Mouse (Mus musculus) thymus, postnatal 25 days (tissue): ENCODE results near the gene Slc39a1.
"Not testable (repeated sequence)": the region's sequence is repeated elsewhere in the genome, so short reads cannot be mapped to it uniquely, and the experiment has no call there.

Source experiments
- DNase-seq: peaks from one replicate; pipeline ENCODE4 v3.0.0; 2022

The Slc39a1 gene

DNA sequence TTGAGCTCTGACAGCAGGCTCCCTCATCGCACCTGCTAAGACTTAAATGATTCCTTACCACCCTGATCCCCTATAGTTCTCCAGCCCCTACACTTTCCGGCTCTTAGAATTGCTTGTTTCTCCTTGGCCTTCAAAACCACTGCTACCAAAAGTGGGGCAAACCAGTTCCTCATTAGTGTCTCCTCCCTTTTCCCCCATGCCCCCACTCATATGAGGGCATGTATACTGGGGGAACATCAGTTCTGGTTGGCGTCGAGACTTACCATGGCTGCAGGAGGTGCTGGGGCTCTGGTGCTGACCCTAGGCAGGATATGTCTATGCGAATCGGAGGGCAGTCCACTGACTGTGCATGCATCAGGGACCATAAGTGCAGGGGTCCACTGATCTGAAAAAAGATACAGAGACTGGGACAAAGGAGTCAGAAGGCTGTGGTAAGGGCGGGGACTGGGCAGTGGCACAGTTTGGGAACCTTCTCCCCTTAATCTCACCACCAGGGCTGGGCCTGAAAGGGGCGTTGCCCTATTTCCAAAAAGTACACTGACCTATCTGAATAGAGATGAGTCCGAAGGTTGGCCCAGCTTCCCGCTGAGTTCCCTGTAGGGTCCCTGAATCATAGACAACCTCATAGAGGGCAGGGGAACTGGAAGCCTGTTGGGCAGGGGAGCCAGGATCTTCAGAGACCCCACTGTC, 6.2 kb upstream of the Slc39a1 start:
- no peak for DNase-seq

DNA sequence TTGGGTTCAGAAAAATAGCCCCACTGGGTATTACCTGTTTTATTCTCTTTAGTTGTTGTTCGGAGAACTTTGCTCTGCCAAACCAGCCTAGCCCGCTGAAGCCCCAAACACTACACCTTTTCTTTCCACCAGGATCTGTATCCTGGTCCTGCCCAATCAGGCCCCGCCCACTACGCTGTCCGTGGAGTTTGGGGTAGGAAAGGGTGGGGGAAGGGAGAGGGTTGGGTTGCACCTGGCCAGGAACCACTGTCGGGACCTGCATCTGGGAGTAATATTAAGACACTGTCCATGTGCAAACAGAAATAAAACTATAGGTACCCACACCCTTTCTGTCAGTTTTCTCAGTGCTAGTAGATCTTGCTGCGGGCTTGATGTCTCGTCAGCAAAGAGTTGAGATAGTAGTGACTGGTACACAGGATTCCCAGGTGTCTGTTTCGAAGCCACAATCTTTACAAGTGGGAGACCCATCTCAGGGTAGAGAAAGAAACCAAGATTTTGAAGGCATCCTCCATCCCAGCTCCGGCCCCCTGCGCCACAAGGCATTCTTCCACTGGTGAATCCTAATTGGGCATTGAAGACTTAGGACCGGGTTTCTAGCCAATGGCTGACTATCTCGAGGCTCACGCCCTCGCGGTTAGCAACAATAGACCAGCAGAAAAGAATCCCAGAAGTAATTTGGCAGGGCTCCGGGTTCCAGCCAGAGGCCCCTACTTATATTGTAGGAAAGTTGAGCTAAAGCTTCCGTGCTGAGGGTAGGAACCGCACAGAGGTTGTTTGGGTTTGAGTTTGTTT, 4.8 kb upstream of the Slc39a1 start, which contains the start of gene Creb3l4:
Gene Creb3l4, minus strand, starts transcription at position 529 of the 792 bp plus-strand sequence.
- DNase-seq, result no peak

DNA sequence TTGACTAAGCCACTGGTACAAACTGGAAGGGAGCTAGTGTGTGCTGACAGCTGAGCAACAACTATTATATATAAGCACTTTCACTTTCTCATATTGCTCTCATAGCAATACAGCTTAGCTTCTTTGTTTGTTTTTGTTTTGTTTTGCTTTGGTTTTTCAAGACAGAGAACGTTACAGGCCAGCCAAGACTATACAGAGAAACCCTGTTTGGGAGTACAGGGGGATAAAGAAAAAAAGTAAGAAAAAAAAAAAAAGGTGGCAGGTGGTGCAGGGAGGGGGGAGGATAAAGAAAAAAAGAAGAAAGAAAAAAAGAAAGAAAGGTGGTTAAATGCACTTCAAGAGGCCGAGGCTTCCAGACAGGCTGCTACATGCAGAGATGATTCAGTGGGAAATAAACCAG, 2.6 kb upstream of the Slc39a1 start:
- DNase-seq, result no peak

DNA sequence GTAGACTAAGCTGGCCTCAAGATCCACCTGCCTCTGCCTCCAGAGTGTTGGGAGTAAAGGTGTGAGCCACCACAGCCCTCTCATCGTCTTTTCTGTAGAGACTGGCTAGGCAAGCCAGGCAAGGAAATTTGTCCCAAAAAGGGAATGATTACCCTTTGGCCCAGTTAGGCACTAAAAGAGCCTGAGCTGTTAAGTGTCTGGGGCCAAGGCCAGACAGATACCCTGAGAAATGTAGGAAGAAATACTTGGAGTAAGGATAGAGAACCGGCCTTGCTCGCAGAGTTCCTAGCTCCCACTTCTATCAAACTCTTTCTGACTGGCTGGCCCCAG, 377 bp upstream of the Slc39a1 start:
- no peak for DNase-seq

DNA sequence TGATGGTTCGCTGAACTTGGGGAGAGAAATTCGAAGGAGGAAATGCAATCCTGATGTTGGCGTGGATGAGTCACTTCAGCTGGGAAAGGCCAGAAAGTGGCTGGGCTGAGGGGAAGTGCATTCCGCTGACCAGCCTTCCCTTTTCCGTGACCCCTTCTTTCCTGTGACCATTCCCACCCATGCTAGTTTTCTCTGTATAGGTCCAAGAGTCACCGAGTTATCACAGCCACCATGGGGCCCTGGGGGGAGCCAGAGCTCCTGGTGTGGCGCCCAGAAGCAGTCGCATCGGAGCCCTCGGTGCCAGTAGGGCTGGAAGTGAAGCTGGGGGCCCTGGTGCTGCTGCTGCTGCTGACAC, 751 bp downstream of the Slc39a1 start:
- DNase-seq, result peak; percentile 29

DNA sequence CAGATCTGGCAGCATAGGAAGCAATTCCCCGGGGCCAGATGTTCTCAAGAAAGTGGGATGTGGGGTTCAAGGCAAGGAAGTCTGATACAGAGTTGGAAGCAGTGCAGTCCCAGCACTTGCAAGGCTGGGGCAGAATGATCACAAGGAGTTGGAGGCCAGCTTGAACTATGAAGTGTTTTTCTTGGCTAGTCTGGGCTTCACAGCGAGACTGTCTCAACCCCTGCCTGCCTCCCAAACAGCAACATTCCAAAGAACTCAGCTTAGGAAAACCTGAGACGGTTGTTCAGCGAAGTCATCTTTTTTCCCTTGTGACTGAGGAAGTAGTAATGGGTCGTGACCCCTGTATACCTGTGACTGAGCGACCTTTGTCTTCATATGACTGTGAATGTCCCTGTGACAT, 2.8 kb downstream of the Slc39a1 start:
- no peak for DNase-seq

DNA sequence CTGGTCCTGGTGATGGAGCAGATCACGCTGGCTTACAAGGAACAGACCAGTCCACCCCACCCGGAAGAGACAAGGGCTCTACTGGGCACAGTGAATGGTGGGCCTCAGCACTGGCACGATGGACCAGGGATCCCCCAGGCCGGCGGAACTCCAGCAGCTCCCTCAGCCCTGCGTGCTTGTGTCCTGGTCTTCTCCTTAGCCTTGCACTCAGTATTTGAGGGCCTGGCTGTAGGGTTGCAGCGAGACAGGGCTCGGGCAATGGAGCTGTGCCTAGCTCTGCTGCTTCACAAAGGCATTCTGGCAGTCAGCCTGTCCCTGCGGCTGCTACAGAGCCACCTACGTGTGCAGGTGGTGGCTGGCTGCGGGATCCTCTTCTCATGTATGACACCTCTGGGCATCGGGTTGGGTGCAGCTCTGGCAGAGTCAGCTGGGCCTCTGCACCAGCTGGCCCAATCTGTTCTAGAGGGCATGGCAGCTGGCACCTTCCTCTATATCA, 3.8 kb downstream of the Slc39a1 start:
- DNase-seq, result not testable (repeated sequence)

DNA sequence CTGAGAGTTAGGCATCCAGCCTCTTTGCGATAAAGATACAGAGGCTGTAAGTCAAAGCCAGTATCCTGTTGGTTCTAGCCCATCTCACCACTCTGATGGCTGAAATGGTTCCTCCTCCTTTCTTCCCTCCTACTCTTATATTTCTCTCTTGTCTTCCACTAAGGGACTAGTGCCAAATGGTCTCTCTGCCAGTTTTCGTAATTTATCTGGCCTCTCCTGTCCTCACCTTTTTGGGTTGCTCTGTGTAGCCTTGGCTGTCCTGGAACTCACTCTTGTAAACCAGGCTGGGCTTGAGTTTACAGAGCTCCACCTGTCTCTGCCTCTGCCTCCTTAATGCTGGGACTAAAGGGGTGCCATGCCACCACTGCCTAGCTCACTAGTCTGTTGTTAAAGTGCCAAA, 4.7 kb downstream of the Slc39a1 start:
- not testable (repeated sequence) for DNase-seq

DNA sequence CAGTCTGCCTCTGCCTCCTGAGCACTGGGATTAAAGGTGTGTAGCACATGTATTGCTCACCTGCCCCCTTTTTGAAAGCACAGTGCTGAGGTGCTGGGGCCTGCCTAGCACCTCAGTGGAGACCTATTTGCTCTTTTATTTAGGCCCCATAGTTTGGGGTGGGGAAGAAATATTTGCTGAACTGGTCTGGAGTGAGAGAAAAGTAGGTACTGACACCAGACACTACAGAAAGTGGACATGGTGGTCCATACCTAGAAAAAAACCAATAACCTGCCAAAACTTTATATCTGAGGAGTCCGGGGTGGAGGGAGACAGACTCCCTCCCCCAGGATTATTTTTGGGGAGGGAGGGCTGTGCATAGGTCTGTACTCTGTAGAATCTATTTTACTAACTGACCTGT, 5.2 kb downstream of the Slc39a1 start:
- DNase-seq, result not testable (repeated sequence)

DNA sequence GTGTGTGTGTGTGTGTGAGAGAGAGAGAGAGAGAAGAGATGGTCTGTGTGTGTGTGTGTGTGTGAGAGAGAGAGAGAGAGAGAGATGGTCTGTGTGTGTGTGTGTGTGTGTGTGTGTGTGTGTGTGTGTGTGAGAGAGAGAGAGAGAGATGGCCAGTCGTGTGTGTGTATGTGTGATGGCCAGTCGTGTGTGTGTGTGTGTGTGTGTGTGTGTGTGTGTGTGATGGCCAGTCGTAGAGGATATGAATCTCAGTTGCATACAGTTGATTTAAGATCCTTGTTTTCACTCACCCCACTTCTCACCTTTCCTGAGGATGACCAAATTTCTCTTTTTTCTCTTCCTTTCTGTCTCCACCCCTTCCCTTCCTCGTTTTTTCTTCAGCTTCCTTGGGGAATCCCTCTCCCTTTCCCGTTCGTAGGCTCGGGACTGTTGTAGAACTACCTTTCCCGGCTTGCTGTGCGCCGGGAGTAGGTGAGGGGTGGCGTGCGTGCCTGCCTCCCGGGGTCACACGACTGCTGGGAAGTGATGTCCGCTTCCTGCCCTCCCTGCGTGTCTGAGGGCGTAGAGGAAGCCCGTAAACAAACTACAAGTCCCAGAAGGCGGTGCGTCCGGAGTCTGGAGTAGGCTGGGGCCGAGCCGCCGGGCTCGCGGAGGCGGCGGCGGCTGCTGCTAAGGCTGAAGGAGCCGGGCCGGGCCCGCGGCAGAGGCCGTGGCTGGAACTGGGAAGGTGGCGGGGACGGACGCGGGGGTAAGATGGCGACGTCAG, 5.9 kb downstream of the Slc39a1 start, which contains the start of gene Crtc2:
Gene Crtc2, plus strand, starts transcription at position 511 of the 766 bp plus-strand sequence.
- peak; percentile 93 for DNase-seq

DNA sequence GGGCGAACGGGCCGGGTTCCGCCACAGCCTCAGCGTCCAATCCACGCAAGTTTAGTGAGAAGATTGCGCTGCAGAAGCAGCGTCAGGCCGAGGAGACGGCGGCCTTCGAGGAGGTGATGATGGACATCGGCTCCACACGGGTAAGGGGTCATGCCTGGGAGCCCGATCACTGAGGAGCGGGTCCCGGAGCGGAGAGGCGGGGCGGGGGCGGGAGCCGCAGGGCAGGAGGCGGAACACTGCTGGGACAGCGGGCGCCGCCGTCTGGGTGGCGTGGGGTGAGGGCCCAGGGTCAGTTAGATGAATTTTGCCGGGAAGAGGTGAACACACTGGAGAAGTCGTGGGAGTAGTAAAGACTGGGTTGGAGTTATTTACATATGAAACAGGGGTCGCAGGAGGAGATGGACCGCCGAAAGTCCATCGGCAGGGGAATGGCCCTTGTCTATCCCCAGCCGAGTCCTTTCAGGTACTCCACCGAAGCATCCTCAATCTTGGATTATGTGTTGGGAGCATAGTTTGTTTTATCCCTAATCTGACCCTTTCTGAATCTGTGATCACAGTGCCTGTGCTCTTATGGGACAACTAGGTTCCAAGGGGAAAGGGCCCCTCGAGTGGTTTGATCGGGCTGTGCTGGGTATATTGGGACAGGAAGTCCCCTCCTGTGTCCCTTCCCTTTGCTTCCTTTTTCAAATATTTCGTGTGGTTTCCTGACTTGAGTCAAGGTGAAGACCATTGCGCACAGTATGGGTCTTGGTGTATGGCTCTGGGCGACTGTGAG, 6.6 kb downstream of the Slc39a1 start:
- DNase-seq, result peak; percentile 34

DNA sequence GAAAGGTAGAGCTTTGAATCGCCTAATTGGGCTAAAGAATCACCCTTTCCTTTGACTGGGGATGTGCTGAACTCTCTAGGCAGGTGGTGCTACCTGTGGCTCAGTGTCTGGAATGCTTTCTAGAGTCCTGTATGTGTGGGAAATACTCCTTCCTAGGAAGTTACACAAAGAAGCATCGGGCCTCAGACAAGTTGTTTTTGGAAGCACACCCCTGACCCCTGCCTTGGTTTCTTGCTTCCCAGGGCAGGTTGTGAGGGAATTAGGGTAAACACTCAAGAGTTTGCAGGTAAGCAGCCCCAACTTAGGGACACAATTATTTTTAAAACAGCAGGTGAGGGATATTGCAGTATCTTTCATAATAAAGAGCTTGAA, 7.2 kb downstream of the Slc39a1 start:
- no peak for DNase-seq

DNA sequence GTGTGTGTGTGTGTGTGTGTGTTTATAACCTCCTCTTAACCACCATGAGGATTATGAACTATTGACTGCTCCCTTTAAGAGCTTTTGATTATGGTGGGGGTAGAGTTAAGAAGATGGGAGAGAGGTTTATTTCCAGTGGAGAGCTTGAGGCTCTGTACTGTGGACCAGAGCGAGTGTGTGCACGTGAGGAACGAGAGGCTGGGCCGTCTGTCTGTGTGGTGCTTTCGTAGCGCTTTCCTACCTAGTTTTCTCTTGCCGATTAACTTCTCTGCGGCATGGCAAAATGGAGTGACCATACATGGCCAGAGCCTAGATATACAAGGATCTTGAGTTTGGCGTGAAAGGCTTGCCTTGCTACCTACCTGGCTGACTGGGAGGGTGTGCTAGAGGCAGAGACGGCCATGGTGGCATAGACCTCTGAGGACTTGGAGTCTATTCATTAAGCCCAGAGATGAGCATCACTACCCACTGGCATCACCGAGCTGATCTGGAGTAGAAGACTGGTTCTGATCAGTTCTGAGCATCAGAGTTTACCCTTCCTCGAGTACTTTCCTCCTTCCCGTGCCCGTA, 7.9 kb downstream of the Slc39a1 start:
- DNase-seq, result no peak

DNA sequence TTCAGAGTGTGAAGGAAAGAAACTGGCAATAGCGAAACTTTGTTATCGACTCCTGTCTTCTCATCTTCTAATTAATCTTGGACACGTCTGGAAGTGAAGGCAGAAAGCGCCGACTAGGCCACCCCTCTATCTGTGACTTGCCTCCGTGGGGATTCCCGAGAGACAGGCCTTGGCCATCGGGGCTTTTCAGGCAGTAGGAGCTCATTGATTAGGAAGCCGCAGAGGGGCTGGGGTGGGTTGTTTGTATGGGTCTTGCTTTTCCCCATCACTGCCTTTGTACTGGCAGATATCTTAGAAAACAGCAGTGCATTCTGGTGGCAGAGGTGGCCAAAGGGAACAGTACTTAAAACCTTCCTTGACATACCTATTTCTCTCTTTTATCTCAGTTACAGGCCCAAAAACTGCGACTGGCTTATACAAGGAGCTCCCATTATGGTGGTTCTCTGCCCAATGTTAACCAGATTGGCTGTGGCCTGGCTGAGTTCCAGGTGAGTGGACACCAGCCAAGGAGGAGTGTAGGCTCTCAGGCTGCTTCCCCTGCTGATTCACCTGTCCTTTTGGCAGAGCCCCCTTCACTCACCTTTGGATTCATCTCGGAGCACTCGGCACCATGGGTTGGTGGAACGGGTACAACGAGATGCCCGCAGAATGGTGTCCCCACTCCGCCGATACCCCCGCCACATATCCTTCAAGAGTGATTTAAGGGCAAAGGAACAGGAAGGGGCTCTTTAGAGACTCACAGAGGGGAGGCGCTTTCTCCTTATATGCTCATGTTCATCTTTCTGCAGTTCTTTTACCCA, 9.0 kb downstream of the Slc39a1 start:
- no peak for DNase-seq

DNA sequence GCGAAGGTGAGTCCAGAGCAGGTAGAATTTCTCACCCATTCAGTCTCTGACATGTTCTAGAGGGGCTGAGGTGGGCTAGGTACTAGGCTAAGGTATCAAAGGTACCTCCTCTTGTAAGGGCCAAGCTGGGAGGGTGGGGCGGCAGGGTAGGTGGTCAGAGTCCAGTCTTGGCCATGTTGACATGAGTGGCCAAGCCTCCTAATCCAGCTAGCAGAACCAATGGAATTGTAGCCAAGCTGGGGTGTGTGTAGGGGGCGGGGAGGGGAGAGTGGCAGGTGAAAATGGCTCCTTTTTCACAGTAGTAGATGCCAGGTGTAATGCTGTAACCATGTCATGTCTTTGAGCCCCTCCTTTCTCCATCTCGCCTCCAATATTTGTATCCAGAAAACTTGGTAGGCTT, 10.5 kb downstream of the Slc39a1 start:
- DNase-seq, result no peak

DNA sequence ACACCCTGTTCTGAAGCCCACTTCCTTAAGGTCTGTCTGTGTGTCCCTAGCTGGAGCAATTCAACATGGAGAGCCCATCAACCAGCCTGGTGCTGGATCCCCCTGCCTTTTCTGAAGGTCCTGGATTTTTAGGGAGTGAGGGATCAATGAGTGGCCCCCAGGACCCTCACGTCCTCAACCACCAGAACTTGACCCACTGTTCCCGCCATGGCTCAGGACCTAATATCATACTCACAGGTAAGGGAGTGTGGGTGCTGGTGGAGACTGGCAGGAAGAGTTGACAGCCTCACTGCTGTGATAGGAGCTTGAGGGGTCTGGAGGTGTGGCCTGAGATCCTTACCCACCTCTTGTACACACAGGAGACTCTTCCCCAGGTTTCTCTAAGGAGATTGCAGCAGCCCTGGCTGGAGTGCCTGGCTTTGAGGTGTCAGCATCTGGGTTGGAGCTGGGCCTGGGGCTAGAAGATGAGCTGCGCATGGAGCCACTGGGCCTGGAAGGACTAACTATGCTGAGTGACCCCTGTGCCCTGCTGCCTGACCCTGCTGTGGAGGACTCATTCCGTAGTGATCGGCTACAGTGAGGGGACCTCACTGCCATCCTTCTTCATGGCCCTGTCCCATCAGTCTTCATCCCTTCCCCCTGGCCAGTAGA, 15.3 kb downstream of the Slc39a1 start:
- no peak for DNase-seq

DNA sequence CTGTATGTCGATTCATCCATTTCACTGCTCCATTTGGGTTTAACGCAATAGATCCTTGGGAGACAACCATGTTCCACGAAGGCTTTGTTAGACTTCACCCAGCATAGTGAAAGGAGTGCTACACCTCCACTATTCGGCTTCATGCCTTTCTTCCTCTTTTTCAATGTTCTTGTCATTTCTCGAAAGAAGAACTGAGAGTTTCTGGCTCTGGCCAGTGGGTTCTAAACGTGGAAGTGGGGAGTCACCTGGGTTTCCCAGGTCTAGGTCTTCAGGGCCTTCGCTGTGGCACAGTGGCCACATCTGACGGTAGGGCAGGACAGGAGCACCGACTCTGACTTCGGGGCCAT, 16.7 kb downstream of the Slc39a1 start:
- DNase-seq, result no peak

DNA sequence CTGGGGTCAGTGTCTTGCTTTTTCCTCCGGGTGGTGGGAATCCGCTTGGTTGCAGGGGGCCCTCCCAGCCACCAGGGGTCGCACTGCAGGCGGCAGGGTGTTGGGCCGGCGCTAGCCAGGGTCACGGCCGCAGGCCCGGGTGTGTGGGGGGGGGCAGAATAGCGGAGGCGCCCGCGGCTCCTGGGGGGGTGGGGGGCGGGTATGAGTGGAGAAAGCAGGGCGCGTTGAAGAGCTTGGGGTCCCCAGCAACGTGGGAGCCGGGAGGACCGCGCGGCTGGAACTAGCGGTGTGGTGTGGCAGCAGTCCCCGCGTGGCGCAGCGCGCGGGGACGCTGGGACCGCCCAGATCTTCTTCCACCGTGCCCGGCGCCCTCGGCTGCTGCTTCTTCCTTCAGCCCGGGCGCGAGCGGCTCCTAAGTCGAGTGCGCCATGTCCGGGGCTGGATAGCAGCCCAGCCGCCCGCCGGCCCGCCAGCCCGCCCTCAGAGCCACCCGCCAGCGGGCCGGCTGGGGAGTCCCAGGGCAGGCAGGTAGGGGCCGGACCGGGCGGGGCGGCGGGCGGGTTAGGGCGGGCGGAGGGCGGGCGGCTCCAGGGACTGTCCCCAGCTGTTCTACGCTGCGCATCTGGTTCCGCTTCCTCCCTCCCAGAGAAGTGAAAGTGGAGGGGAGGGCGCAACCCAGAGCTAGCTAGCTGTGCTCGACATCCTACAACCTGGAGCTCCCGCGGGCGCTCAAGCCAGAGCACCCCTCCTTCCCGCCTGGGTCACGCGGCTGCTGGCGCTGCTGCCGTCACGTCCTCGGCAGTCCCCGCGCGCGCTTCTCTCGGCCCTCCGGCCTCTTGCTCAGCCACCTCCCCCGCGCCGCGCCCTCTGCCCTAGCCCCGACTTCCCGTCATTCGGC, 17.3 kb downstream of the Slc39a1 start, which contains the start of gene Dennd4b:
Gene Dennd4b, plus strand, starts transcription at position 152 of the 898 bp plus-strand sequence.
- DNase-seq, result peak; percentile 92

DNA sequence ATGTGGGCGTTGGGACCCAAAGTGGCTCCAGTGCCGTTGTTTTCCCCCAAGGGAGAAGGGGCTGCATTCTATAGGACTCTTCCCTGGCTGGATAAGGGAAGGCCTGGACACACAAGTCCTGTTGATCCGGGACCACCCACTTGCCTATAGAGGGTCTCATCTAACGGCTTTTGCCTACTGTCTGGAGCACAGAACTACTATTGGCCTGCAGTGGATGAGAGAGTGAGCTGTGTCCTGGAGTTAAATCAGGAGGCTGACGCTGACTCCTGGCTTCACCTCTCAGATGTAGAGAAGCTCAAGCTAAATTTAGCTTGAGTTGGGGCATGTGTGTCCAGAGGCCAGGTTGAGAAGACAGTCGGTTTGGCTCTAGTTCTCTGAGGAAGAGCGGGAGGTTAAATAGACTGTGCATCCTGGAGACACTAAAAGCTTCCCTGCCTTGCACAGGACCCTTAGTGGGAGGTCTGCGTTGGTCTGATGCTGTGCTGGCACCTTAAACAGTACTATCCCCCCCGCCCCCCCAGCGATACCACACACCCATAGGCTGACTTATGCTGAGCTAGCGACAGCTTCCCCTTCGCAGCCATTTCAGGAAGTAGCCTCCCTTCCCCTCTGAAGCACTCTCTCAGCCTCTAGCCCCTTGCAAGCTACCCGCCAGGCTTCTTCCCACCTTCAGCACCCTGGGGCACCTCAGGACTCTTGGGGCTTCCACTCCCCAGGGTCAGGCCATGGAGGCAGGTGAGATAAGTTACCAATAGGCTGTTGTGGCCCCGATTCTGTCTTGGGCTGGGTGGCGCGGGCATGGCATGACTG, 18.2 kb downstream of the Slc39a1 start:
- peak; percentile 69 for DNase-seq
